16 mouse cellular contexts compared by ENCODE assay signal in genomic region chr13:49322169-49322568, GRCm38 (mm10). TPM values are rescaled to one million over a fixed set of nuclear protein-coding genes. Genes with fewer than 3 reads are reported as not detected.
DNase-seq lines count a peak whose midpoint lies in the region; ATAC-seq and TF ChIP-seq lines count a peak whose summit lies in the region.
"Had no signal": no experiment of that assay in that cellular context is flagged by ENCODE, and none has a peak within 500 bp of the region (broad histone marks: within the 10 kb centered on the region; RNA-seq: fewer than 3 reads in every experiment).

No protein-coding gene starts in this region.

- peaks cover 13% of the 10 kb centered on the region for H3K4me1 ChIP-seq in embryonic facial prominence, embryonic 14.5 days (ENCODE audit: control insufficient read depth, insufficient read depth, low read length)
- peaks cover 44% of the 10 kb centered on the region for H3K4me1 ChIP-seq in embryonic facial prominence, embryonic 10.5 days
- peaks cover 21% of the 10 kb centered on the region for H3K4me1 ChIP-seq in limb, embryonic 10.5 days
- peaks cover 27% of the 10 kb centered on the region for H3K4me1 ChIP-seq in midbrain, embryonic 15.5 days

- H3K9ac ChIP-seq in embryonic facial prominence, embryonic 14.5 days (ENCODE audit: low read depth, low read length) = no peak overlapping the region
- no peak overlapping the region for H3K9ac ChIP-seq in midbrain, embryonic 15.5 days
- H3K9ac ChIP-seq: liver, embryonic 14.5 days had no signal

- no peaks in the 10 kb centered on the region for H3K9me3 ChIP-seq in embryonic facial prominence, embryonic 14.5 days (ENCODE audit: control insufficient read depth, low read length)
- no peaks in the 10 kb centered on the region for H3K9me3 ChIP-seq in embryonic facial prominence, embryonic 10.5 days
- H3K9me3 ChIP-seq in limb, embryonic 10.5 days (replicated peaks) = no peaks in the 10 kb centered on the region
- no peaks in the 10 kb centered on the region for H3K9me3 ChIP-seq in midbrain, embryonic 15.5 days

- no peak for TF ChIP-seq CTCF in layer of hippocampus, adult 2 months (conservative IDR thresholded peaks at IDR 0.05)

- H3K27ac ChIP-seq in embryonic facial prominence, embryonic 14.5 days (replicated peaks; ENCODE audit: low read depth, low read length) = no peak overlapping the region
- H3K27ac ChIP-seq in embryonic facial prominence, embryonic 10.5 days (replicated peaks) = no peak overlapping the region
- peak overlapping the region; percentile 51; the same call in 1 of the 2 replicates for H3K27ac ChIP-seq in layer of hippocampus, adult 2 months
- 0 out of 2 replicates have a peak overlapping the region, but pooled peaks have one; percentile 25 for H3K27ac ChIP-seq in limb, embryonic 10.5 days
- H3K27ac ChIP-seq in midbrain, embryonic 15.5 days = no peak overlapping the region
- H3K27ac ChIP-seq: liver, embryonic 14.5 days had no signal

- 77% methylated on average over 5 of the region's 5 CpGs for WGBS in embryonic facial prominence, embryonic 14.5 days
- WGBS in embryonic facial prominence, embryonic 10.5 days = 91% methylated on average over 5 of the region's 5 CpGs
- WGBS in limb, embryonic 10.5 days = 89% methylated on average over 5 of the region's 5 CpGs
- WGBS in midbrain, embryonic 15.5 days = 76% methylated on average over 5 of the region's 5 CpGs

- H3K36me3 ChIP-seq in embryonic facial prominence, embryonic 14.5 days (ENCODE audit: control insufficient read depth, insufficient read depth, low read length) = no peaks in the 10 kb centered on the region
- no peaks in the 10 kb centered on the region for H3K36me3 ChIP-seq in embryonic facial prominence, embryonic 10.5 days (replicated peaks)
- no peaks in the 10 kb centered on the region for H3K36me3 ChIP-seq in limb, embryonic 10.5 days
- H3K36me3 ChIP-seq in midbrain, embryonic 15.5 days (replicated peaks) = no peaks in the 10 kb centered on the region

- H3K4me2 ChIP-seq in embryonic facial prominence, embryonic 14.5 days (ENCODE audit: low read depth, low read length) = no peak overlapping the region
- no peak overlapping the region for H3K4me2 ChIP-seq in midbrain, embryonic 15.5 days

- H3K4me3 ChIP-seq in embryonic facial prominence, embryonic 14.5 days (ENCODE audit: low read depth, low read length) = no peak overlapping the region
- H3K4me3 ChIP-seq in embryonic facial prominence, embryonic 10.5 days = no peak overlapping the region
- no peak overlapping the region for H3K4me3 ChIP-seq in layer of hippocampus, adult 2 months
- H3K4me3 ChIP-seq in limb, embryonic 10.5 days = no peak overlapping the region
- H3K4me3 ChIP-seq in midbrain, embryonic 15.5 days = no peak overlapping the region

- no peaks in the 10 kb centered on the region for H3K27me3 ChIP-seq in embryonic facial prominence, embryonic 14.5 days (replicated peaks; ENCODE audit: control insufficient read depth, insufficient read depth, low read length)
- H3K27me3 ChIP-seq in embryonic facial prominence, embryonic 10.5 days (replicated peaks; ENCODE audit: low read depth, poor library complexity, severe bottlenecking) = peaks cover 21% of the 10 kb centered on the region; the same call in 1 of the 2 replicates
- H3K27me3 ChIP-seq in limb, embryonic 10.5 days (ENCODE audit: low read depth, poor library complexity, severe bottlenecking) = no peaks in the 10 kb centered on the region
- 0 out of 2 replicates have a peak, but pooled peaks cover 8% of the 10 kb centered on the region for H3K27me3 ChIP-seq in midbrain, embryonic 15.5 days (replicated peaks)

- peak; percentile 34 for DNase-seq in embryonic facial prominence, embryonic 14.5 days (ENCODE audit: low spot score)
- no peak for DNase-seq in embryonic facial prominence, embryonic 10.5 days (ENCODE audit: low spot score)
- DNase-seq in layer of hippocampus, adult 2 months (ENCODE audit: low spot score in 2 of 2) = no peak
- DNase-seq in layer of hippocampus, postnatal 25 days (ENCODE audit: extremely low spot score in 1 of 2, low spot score in 1 of 2) = no peak
- DNase-seq in 3T3-L1 (ENCODE audit: low read depth, low spot score) = peak; percentile 63
- no peak for DNase-seq in limb, embryonic 10.5 days (ENCODE audit: low spot score)
- no peak for DNase-seq in urinary bladder, adult 18-20 months (ENCODE audit: low spot score in 2 of 2)
- DNase-seq: B cell, adult 2 months; cerebellum, adult 2 months; kidney, adult 11 months; kidney, postnatal 4 days; layer of hippocampus, postnatal 36 days; lung, postnatal 36 days had no signal

- no peak for ATAC-seq in embryonic facial prominence, embryonic 14.5 days (ENCODE audit: low read depth)
- ATAC-seq in midbrain, embryonic 15.5 days (replicated peaks) = no peak
- ATAC-seq: hindbrain, embryonic 16.5 days had no signal

RNA-seq across cellular contexts. Expression of gene Fgd3, which starts 2.1 kb away (rescaled TPM):
- polyA plus RNA-seq in embryonic facial prominence, embryonic 14.5 days (2014; fragmentation: Nextera tagmentation; extraction: Ambion mirVana) = 0.51 and 0.58 TPM in 2 replicates
- polyA plus RNA-seq in embryonic facial prominence, embryonic 10.5 days (2016; fragmentation: Nextera tagmentation; extraction: Ambion mirVana) = 1.2 and 1.3 TPM in 2 replicates
- total RNA-seq in layer of hippocampus, adult 2 months (2021) = 1 to 10 TPM; 5.6 to 7.1 TPM
- 1 to 10 TPM; 6.2 to 7.7 TPM for total RNA-seq in layer of hippocampus, postnatal 25 days (2021)
- 0.62 and 0.83 TPM in 2 replicates for polyA plus RNA-seq in limb, embryonic 10.5 days (2016; fragmentation: Nextera tagmentation; extraction: Ambion mirVana)
- polyA plus RNA-seq in midbrain, embryonic 15.5 days (2015; fragmentation: Nextera tagmentation; extraction: Ambion mirVana) = 3.1 TPM in 2 replicates

RNA-seq across cellular contexts. Expression of gene Bicd2, which starts 19.2 kb away (rescaled TPM):
- 35.9 and 37.1 TPM in 2 replicates for polyA plus RNA-seq in embryonic facial prominence, embryonic 14.5 days (2014; fragmentation: Nextera tagmentation; extraction: Ambion mirVana)
- 32.6 and 33.3 TPM in 2 replicates for polyA plus RNA-seq in embryonic facial prominence, embryonic 10.5 days (2016; fragmentation: Nextera tagmentation; extraction: Ambion mirVana)
- 10 to 100 TPM; 55.2 to 55.3 TPM for total RNA-seq in layer of hippocampus, adult 2 months (2021)
- 10 to 100 TPM; 47.1 to 53.5 TPM for total RNA-seq in layer of hippocampus, postnatal 25 days (2021)
- polyA plus RNA-seq in limb, embryonic 10.5 days (2016; fragmentation: Nextera tagmentation; extraction: Ambion mirVana) = 27.0 and 31.2 TPM in 2 replicates
- polyA plus RNA-seq in midbrain, embryonic 15.5 days (2015; fragmentation: Nextera tagmentation; extraction: Ambion mirVana) = 28.3 and 29.2 TPM in 2 replicates

Comparison
In these comparisons a context has a peak if more than half of its experiments do, and no peak if none do; other contexts are left out.
1. DNase-seq: peak in embryonic facial prominence, embryonic 14.5 days (single experiment) and 3T3-L1 (single experiment); none in embryonic facial prominence, embryonic 10.5 days (single experiment), layer of hippocampus, adult 2 months (0 of 2), layer of hippocampus, postnatal 25 days (0 of 2), limb, embryonic 10.5 days (single experiment) and urinary bladder, adult 18-20 months (0 of 2).
2. H3K27ac ChIP-seq: peak in layer of hippocampus, adult 2 months (single experiment) and limb, embryonic 10.5 days (single experiment); none in embryonic facial prominence, embryonic 14.5 days (single experiment), embryonic facial prominence, embryonic 10.5 days (single experiment) and midbrain, embryonic 15.5 days (single experiment).